Mouse (Mus musculus): ENCODE measurements around the gene Dync1li2. TPM values are rescaled to one million over a fixed set of nuclear protein-coding genes. Genes with fewer than 3 reads are reported as not detected.

Dync1li2 gene
- polyA plus RNA-seq, 1 experiment from 2014 or later, result 19.0 TPM

DNA sequence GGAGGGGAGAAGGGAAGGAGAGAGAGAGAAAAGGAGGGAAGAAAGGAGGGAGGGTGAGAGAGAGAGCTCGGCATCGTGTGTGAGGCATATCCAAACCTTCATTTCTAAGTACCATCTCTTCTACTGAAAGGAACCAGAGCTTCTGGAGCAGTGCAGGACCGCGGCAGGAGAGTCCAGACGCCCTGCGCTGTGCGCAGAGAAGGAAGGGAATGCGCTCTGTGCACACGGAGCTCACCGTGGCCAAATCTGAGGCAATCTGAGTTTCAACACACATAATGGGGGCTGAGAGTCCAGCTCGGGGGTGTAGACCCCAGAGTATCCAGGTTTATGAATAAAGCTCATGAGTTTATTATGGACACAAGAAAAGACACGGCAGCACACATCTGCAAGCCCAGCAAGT lies 73.3 kb downstream of the Dync1li2 start:
- H3K9ac ChIP-seq (ENCODE audit: low read depth, low read length), result no peak overlapping the region
- H3K4me1 ChIP-seq (replicated peaks; ENCODE audit: control insufficient read depth, insufficient read depth, low read length), result 0 out of 2 replicates have a peak, but pooled peaks cover 4% of the 10 kb centered on the region
- H3K4me3 ChIP-seq (ENCODE audit: low read depth, low read length), result no peak overlapping the region
- WGBS, result 72% methylated on average over 12 of the region's 12 CpGs
- no peak overlapping the region for H3K4me2 ChIP-seq (replicated peaks; ENCODE audit: low read depth)
- H3K36me3 ChIP-seq (ENCODE audit: control insufficient read depth, insufficient read depth), result no peaks in the 10 kb centered on the region
- H3K27me3 ChIP-seq (replicated peaks; ENCODE audit: control insufficient read depth, insufficient read depth, low read length), result no peaks in the 10 kb centered on the region
- H3K9me3 ChIP-seq (ENCODE audit: control insufficient read depth), result no peaks in the 10 kb centered on the region
- TF ChIP-seq CTCF (IDR thresholded peaks at IDR 0.05; ENCODE audit: low read depth), result no peak
- H3K27ac ChIP-seq (ENCODE audit: low read depth, low read length), result no peak overlapping the region
- no peak for ATAC-seq

Other genes starting within 250 kb of the Dync1li2 start
- gene Tk2, start 194.5 kb downstream of the Dync1li2 start, polyA plus RNA-seq (2015; fragmentation: Nextera tagmentation; extraction: Ambion mirVana), result 12.0 and 12.4 TPM in 2 replicates
- 16.5 and 17.8 TPM in 2 replicates for gene Cklf, start 192.2 kb downstream of the Dync1li2 start, polyA plus RNA-seq (2015; fragmentation: Nextera tagmentation; extraction: Ambion mirVana)
- gene Cmtm2a, start 149.9 kb downstream of the Dync1li2 start, polyA plus RNA-seq (2015; fragmentation: Nextera tagmentation; extraction: Ambion mirVana), result not detected in 2 replicates
- not detected in 2 replicates for gene Gm45711, start 133.0 kb downstream of the Dync1li2 start, polyA plus RNA-seq (2015; fragmentation: Nextera tagmentation; extraction: Ambion mirVana)
- gene Cmtm1, start 132.9 kb downstream of the Dync1li2 start, polyA plus RNA-seq (2015; fragmentation: Nextera tagmentation; extraction: Ambion mirVana), result not detected in 2 replicates
- gene Gm11020, start 121.5 kb downstream of the Dync1li2 start, polyA plus RNA-seq (2015; fragmentation: Nextera tagmentation; extraction: Ambion mirVana), result not detected in 2 replicates
- not detected in 2 replicates for gene Cmtm2b, start 120.8 kb downstream of the Dync1li2 start, polyA plus RNA-seq (2015; fragmentation: Nextera tagmentation; extraction: Ambion mirVana)
- 40.3 and 40.5 TPM in 2 replicates for gene Cmtm3, start 103.6 kb downstream of the Dync1li2 start, polyA plus RNA-seq (2015; fragmentation: Nextera tagmentation; extraction: Ambion mirVana)
- gene Cmtm4, start 47.2 kb downstream of the Dync1li2 start, polyA plus RNA-seq (2015; fragmentation: Nextera tagmentation; extraction: Ambion mirVana), result 5.9 and 6.7 TPM in 2 replicates
- gene Terb1, start 66.9 kb upstream of the Dync1li2 start, polyA plus RNA-seq (2015; fragmentation: Nextera tagmentation; extraction: Ambion mirVana), result 0.16 TPM in 2 replicates
- 43.8 and 48.6 TPM in 2 replicates for gene Nae1, start 91.6 kb upstream of the Dync1li2 start, polyA plus RNA-seq (2015; fragmentation: Nextera tagmentation; extraction: Ambion mirVana)
- 0.82 and 1.1 TPM in 2 replicates for gene Car7, start 91.6 kb upstream of the Dync1li2 start, polyA plus RNA-seq (2015; fragmentation: Nextera tagmentation; extraction: Ambion mirVana)
- 12.2 and 15.2 TPM in 2 replicates for gene Pdp2, start 148.4 kb upstream of the Dync1li2 start, polyA plus RNA-seq (2015; fragmentation: Nextera tagmentation; extraction: Ambion mirVana)
- not detected in 2 replicates for gene Cdh16, start 181.3 kb upstream of the Dync1li2 start, polyA plus RNA-seq (2015; fragmentation: Nextera tagmentation; extraction: Ambion mirVana)
- gene Rrad, start 188.3 kb upstream of the Dync1li2 start, polyA plus RNA-seq (2015; fragmentation: Nextera tagmentation; extraction: Ambion mirVana), result 5.8 and 6.1 TPM in 2 replicates
- 59.1 and 60.6 TPM in 2 replicates for gene Ciao2b, start 198.9 kb upstream of the Dync1li2 start, polyA plus RNA-seq (2015; fragmentation: Nextera tagmentation; extraction: Ambion mirVana)

All from intestine, postnatal 0 days (tissue).